Mouse (Mus musculus) testis, adult 10 weeks (tissue): ENCODE data around the gene Mesp2. TPM values are rescaled to one million over a fixed set of nuclear protein-coding genes. Genes with fewer than 3 reads are reported as not detected.

Experiments used
- polyA plus RNA-seq: library from polyadenylated mRNA; stranded (reverse); fragments of 350-450 nt; fragmentation: Illumina TruSeq; extraction: RNeasy Lipid Tissue Mini Kit (QIAGEN cat#74804); gene quantifications from one replicate; pipeline ENCODE4 v1.2.3, GENCODE M21; 2014; ENCODE audit warnings: low read depth, low replicate concordance

Mesp2 gene
- polyA plus RNA-seq, result 1.9 TPM

GRCm38 (mm10) chr7:79810611-79811506, at the start of gene Mesp2:
Gene Mesp2, plus strand, starts transcription at chr7:79810727.

GRCm38 (mm10) chr7:79793688-79794087, 16.8 kb upstream of the Mesp2 start, which contains the start of gene Mesp1:
Gene Mesp1, minus strand, starts transcription at chr7:79793788.

GRCm38 (mm10) chr7:79860811-79861210, 50.3 kb downstream of the Mesp2 start, which contains the start of gene Anpep:
Gene Anpep, minus strand, starts transcription at chr7:79861059.

Other genes with a start within 250 kb of the Mesp2 start
- gene Rhcg, start 193.1 kb upstream of the Mesp2 start, polyA plus RNA-seq, result 5.5 TPM
- 5.0 TPM for gene Ticrr, start 150.5 kb upstream of the Mesp2 start, polyA plus RNA-seq
- gene Kif7, start 95.0 kb upstream of the Mesp2 start, polyA plus RNA-seq, result 0.21 TPM
- gene Plin1, start 77.8 kb upstream of the Mesp2 start, polyA plus RNA-seq, result 0.50 TPM
- 22.0 TPM for gene Pex11a, start 67.6 kb upstream of the Mesp2 start, polyA plus RNA-seq
- gene Wdr93, start 67.6 kb upstream of the Mesp2 start, polyA plus RNA-seq, result 62.7 TPM
- gene Mesp1, start 16.9 kb upstream of the Mesp2 start, polyA plus RNA-seq, result 0.77 TPM
- gene Anpep, start 50.3 kb downstream of the Mesp2 start, polyA plus RNA-seq, result 0.59 TPM
- 17.2 TPM for gene Ap3s2, start 109.9 kb downstream of the Mesp2 start, polyA plus RNA-seq
- gene Arpin, start 124.6 kb downstream of the Mesp2 start, polyA plus RNA-seq, result 0.80 TPM
- gene Zfp710, start 214.1 kb downstream of the Mesp2 start, polyA plus RNA-seq, result 0.24 TPM